Mouse (Mus musculus): ENCODE measurements around the gene Slc51b.

The Slc51b gene

GRCm38 (mm10) chr9:65372449-65372848, 50.3 kb downstream of the Slc51b start:
- DNase-seq (ENCODE audit: inconsistent ontology term) = no peak

DNA sequence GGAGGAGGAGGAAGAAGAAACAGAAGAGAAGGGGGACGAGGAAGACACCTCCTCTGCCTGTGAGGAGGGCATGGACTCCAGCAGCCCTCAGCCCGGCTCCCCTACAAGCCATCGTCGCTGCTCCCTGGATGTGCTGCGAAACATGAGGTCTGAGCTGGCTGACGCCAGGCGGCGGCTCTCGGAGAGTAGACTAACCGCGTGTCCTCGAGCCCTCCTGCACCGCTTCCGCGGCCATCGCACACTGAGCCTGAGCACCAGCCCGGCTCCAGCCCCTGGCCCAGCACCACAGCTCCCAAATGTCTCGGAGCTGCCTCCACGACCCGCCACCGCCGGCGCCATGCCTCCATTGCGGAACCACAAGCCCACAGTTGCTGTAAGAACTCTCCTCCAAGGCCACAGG, 51.0 kb downstream of the Slc51b start:
- DNase-seq (ENCODE audit: inconsistent ontology term) = no peak

- no peak for DNase-seq (ENCODE audit: inconsistent ontology term)
Observed at GRCm38 (mm10) chr9:65365721-65366120, 57.0 kb downstream of the Slc51b start.

- no peak for DNase-seq (ENCODE audit: inconsistent ontology term)
Observed at GRCm38 (mm10) chr9:65363684-65364083, 59.1 kb downstream of the Slc51b start.

Measured in Muller cell, postnatal 12 days (primary cell).